Mouse (Mus musculus): ENCODE data around the gene Tmx2. TPM values are rescaled to one million over a fixed set of nuclear protein-coding genes. Genes with fewer than 3 reads are reported as not detected.

Gene Tmx2
- total RNA-seq, 2 experiments from 2014 or later, result 195 to 204 TPM

- DNase-seq (ENCODE audit: low spot score in 2 of 2), result no peak
Measured at GRCm38 (mm10) chr2:84638428-84639220, 40.3 kb downstream of the Tmx2 start.

- DNase-seq (ENCODE audit: low spot score in 2 of 2), result no peak
Measured at GRCm38 (mm10) chr2:84637452-84638165, 41.3 kb downstream of the Tmx2 start.

- no peak for DNase-seq (ENCODE audit: low spot score in 2 of 2)
Measured at GRCm38 (mm10) chr2:84636231-84636741, 42.7 kb downstream of the Tmx2 start.

- peak; percentile 70 to 88 for DNase-seq (ENCODE audit: low spot score in 2 of 2)
Measured at GRCm38 (mm10) chr2:84635611-84636010, 43.3 kb downstream of the Tmx2 start.

GRCm38 (mm10) chr2:84634934-84635482 lies 43.9 kb downstream of the Tmx2 start:
- DNase-seq (ENCODE audit: low spot score in 2 of 2), result no peak

GRCm38 (mm10) chr2:84634006-84634405 lies 44.9 kb downstream of the Tmx2 start:
- no peak for DNase-seq (ENCODE audit: low spot score in 2 of 2)

- no peak for DNase-seq (ENCODE audit: low spot score in 2 of 2)
Measured at GRCm38 (mm10) chr2:84632999-84633398, 45.9 kb downstream of the Tmx2 start.

- DNase-seq (ENCODE audit: low spot score in 2 of 2), result no peak
Measured at GRCm38 (mm10) chr2:84632001-84632400, 46.9 kb downstream of the Tmx2 start.

GRCm38 (mm10) chr2:84627036-84627435 lies 51.9 kb downstream of the Tmx2 start:
- no peak for DNase-seq (ENCODE audit: low spot score in 2 of 2)

GRCm38 (mm10) chr2:84626366-84626975 lies 52.5 kb downstream of the Tmx2 start:
- no peak for DNase-seq (ENCODE audit: low spot score in 2 of 2)

GRCm38 (mm10) chr2:84624201-84624600 lies 54.7 kb downstream of the Tmx2 start:
- no peak for DNase-seq (ENCODE audit: low spot score in 2 of 2)

- no peak for DNase-seq (ENCODE audit: low spot score in 2 of 2)
Measured at GRCm38 (mm10) chr2:84623428-84624119, 55.4 kb downstream of the Tmx2 start.

- no peak for DNase-seq (ENCODE audit: low spot score in 2 of 2)
Measured at GRCm38 (mm10) chr2:84622668-84623067, 56.3 kb downstream of the Tmx2 start.

Other genes starting within 250 kb of the Tmx2 start
- gene Tfpi, start 202.4 kb downstream of the Tmx2 start, total RNA-seq (2021), result 1 to 10 TPM; 4.3 to 6.0 TPM
- gene Ctnnd1, start 28.4 kb downstream of the Tmx2 start, total RNA-seq (2021), result 10 to 100 TPM; 59.1 to 68.0 TPM
- gene Btbd18, start 20.1 kb downstream of the Tmx2 start, total RNA-seq (2021), result not detected
- gene Selenoh, start 8.4 kb downstream of the Tmx2 start, total RNA-seq (2021), result 10 to 100 TPM; 41.7 to 46.8 TPM
- 1 to 10 TPM; 2.9 to 9.8 TPM for gene Gm28635, start 1.1 kb downstream of the Tmx2 start, total RNA-seq (2021)
- 10 to 100 TPM; 31.4 to 32.0 TPM for gene Med19, start 738 bp downstream of the Tmx2 start, total RNA-seq (2021)
- gene Zdhhc5, start 36.0 kb upstream of the Tmx2 start, total RNA-seq (2021), result 10 to 100 TPM; 36.6 to 37.8 TPM
- 1 to 10 TPM; 6.7 TPM for gene Clp1, start 48.2 kb upstream of the Tmx2 start, total RNA-seq (2021)
- gene Ypel4, start 54.9 kb upstream of the Tmx2 start, total RNA-seq (2021), result 10 to 100 TPM; 33.1 to 39.8 TPM
- 1 to 10 TPM; 2.6 to 3.7 TPM for gene Gm19426, start 64.5 kb upstream of the Tmx2 start, total RNA-seq (2021)
- 10 to 100 TPM in 1 of 2 experiments, 1 to 10 TPM in 1; 6.8 to 10.6 TPM for gene Serping1, start 96.3 kb upstream of the Tmx2 start, total RNA-seq (2021)
- 1 to 10 TPM; 4.1 to 4.5 TPM for gene Ube2l6, start 119.7 kb upstream of the Tmx2 start, total RNA-seq (2021)
- gene Smtnl1, start 143.5 kb upstream of the Tmx2 start, total RNA-seq (2021), result not detected
- gene Timm10, start 147.9 kb upstream of the Tmx2 start, total RNA-seq (2021), result 10 to 100 TPM; 59.1 to 59.8 TPM
- gene Slc43a1, start 159.7 kb upstream of the Tmx2 start, total RNA-seq (2021), result under 1 TPM; 0.33 to 0.37 TPM
- 10 to 100 TPM; 92.5 to 99.2 TPM for gene Rtn4rl2, start 207.6 kb upstream of the Tmx2 start, total RNA-seq (2021)

Data from layer of hippocampus, postnatal 14 days (tissue).